Comparison of ENCODE assay signal across 28 mouse cellular contexts in the genomic region with DNA sequence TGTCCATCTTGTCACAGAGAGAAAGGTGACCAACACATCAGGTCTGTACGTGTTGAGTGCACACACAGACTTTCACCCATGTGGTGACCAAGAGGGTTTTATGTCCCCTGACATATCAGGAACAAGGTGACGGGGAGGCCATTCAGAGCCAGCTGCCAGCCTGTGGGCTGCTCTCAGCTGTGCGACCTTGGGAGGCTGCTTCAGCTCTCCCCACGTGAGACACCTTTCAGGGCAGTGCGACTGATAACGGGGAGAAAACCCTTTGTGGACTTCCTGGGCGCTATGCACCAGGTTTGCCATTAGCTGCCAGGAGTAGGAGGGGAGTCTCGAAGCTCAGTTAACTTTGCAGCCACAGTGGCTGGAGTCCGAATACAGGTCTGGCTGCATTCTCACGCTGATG. TPM values are rescaled to one million over a fixed set of nuclear protein-coding genes. Genes with fewer than 3 reads are reported as not detected.
DNase-seq lines count a peak whose midpoint lies in the region; ATAC-seq and TF ChIP-seq lines count a peak whose summit lies in the region.
"Had no signal": no experiment of that assay in that cellular context is flagged by ENCODE, and none has a peak within 500 bp of the region (broad histone marks: within the 10 kb centered on the region; RNA-seq: fewer than 3 reads in every experiment).

No protein-coding gene starts in this region.

- H3K4me3 ChIP-seq in heart, embryonic 10.5 days, result no peak overlapping the region
- H3K4me3 ChIP-seq in heart, embryonic 16.5 days (ENCODE audit: low read length), result no peak overlapping the region
- no peak overlapping the region for H3K4me3 ChIP-seq in heart, embryonic 11.5 days (ENCODE audit: low read depth, low read length)
- no peak overlapping the region for H3K4me3 ChIP-seq in kidney, adult 2 months (ENCODE audit: insufficient read depth, low read depth, low read length)
- no peak overlapping the region for H3K4me3 ChIP-seq in stomach, embryonic 16.5 days (replicated peaks; ENCODE audit: low read length)
- H3K4me3 ChIP-seq: embryonic facial prominence, embryonic 10.5 days; embryonic facial prominence, embryonic 15.5 days; forebrain, embryonic 13.5 days; heart, adult 2 months; limb, embryonic 13.5 days; myocyte; neural tube, embryonic 12.5 days had no signal

- peaks cover 50% of the 10 kb centered on the region for H3K4me1 ChIP-seq in heart, embryonic 10.5 days
- peaks cover 30% of the 10 kb centered on the region for H3K4me1 ChIP-seq in heart, embryonic 16.5 days (ENCODE audit: control insufficient read depth, insufficient read depth, low read length)
- H3K4me1 ChIP-seq in heart, embryonic 11.5 days (ENCODE audit: control insufficient read depth, insufficient read depth, low read length), result peaks cover 20% of the 10 kb centered on the region
- peaks cover 21% of the 10 kb centered on the region for H3K4me1 ChIP-seq in kidney, adult 2 months (ENCODE audit: control insufficient read depth, insufficient read depth, low read length)
- peaks cover 20% of the 10 kb centered on the region; the same call in 1 of the 2 replicates for H3K4me1 ChIP-seq in stomach, embryonic 16.5 days (ENCODE audit: control insufficient read depth, insufficient read depth, low read length)

- H3K4me2 ChIP-seq in heart, embryonic 16.5 days (ENCODE audit: low read depth, low read length), result no peak overlapping the region
- no peak overlapping the region for H3K4me2 ChIP-seq in heart, embryonic 11.5 days
- H3K4me2 ChIP-seq in stomach, embryonic 16.5 days (ENCODE audit: low read depth, low read length), result no peak overlapping the region
- H3K4me2 ChIP-seq: embryonic facial prominence, embryonic 15.5 days; forebrain, embryonic 13.5 days; hindbrain, embryonic 14.5 days; limb, embryonic 13.5 days; liver, embryonic 11.5 days; midbrain, embryonic 11.5 days; neural tube, embryonic 12.5 days had no signal

- H3K9me3 ChIP-seq in heart, embryonic 10.5 days, result no peaks in the 10 kb centered on the region
- H3K9me3 ChIP-seq in heart, embryonic 16.5 days (replicated peaks; ENCODE audit: control insufficient read depth, low read length), result no peaks in the 10 kb centered on the region
- no peaks in the 10 kb centered on the region for H3K9me3 ChIP-seq in heart, embryonic 11.5 days (replicated peaks; ENCODE audit: control insufficient read depth, low read length)
- H3K9me3 ChIP-seq in stomach, embryonic 16.5 days (replicated peaks; ENCODE audit: control insufficient read depth, low read length), result no peaks in the 10 kb centered on the region
- H3K9me3 ChIP-seq: embryonic facial prominence, embryonic 10.5 days; embryonic facial prominence, embryonic 15.5 days; forebrain, embryonic 13.5 days; G1E; limb, embryonic 13.5 days; neural tube, embryonic 12.5 days had no signal

- WGBS in heart, embryonic 10.5 days, result 71% methylated on average over 10 of the region's 10 CpGs
- WGBS in heart, embryonic 16.5 days, result 52% methylated on average over 10 of the region's 10 CpGs
- WGBS in heart, embryonic 11.5 days (ENCODE audit: insufficient replicate concordance), result 58% methylated on average over 10 of the region's 10 CpGs
- WGBS in kidney, adult 2 months, result 63% methylated on average over 10 of the region's 10 CpGs
- 72% methylated on average over 10 of the region's 10 CpGs for WGBS in stomach, embryonic 16.5 days

- TF ChIP-seq POLR2A in kidney, adult 2 months (IDR thresholded peaks at IDR 0.05; ENCODE audit: low read depth, low read length), result no peak

- TF ChIP-seq CTCF in kidney, adult 2 months (conservative IDR thresholded peaks at IDR 0.05; ENCODE audit: insufficient read depth, insufficient read length, low read depth, low read length), result no peak

- H3K27me3 ChIP-seq in heart, embryonic 10.5 days (ENCODE audit: insufficient read depth, poor library complexity, severe bottlenecking), result no peaks in the 10 kb centered on the region
- no peaks in the 10 kb centered on the region for H3K27me3 ChIP-seq in heart, embryonic 16.5 days (ENCODE audit: control insufficient read depth, insufficient read depth, low read length)
- H3K27me3 ChIP-seq in heart, embryonic 11.5 days (ENCODE audit: control insufficient read depth, insufficient read depth, low read length), result no peaks in the 10 kb centered on the region
- no peaks in the 10 kb centered on the region for H3K27me3 ChIP-seq in kidney, adult 2 months (replicated peaks; ENCODE audit: control insufficient read depth, insufficient read depth, low read length)
- H3K27me3 ChIP-seq in stomach, embryonic 16.5 days (ENCODE audit: control insufficient read depth, insufficient read depth, low read length), result no peaks in the 10 kb centered on the region
- H3K27me3 ChIP-seq: embryonic facial prominence, embryonic 15.5 days; forebrain, embryonic 13.5 days; limb, embryonic 13.5 days; neural tube, embryonic 12.5 days had no signal

- H3K36me3 ChIP-seq in heart, embryonic 10.5 days, result peaks cover 6% of the 10 kb centered on the region; the same call in 1 of the 2 replicates
- H3K36me3 ChIP-seq in heart, embryonic 16.5 days (ENCODE audit: control insufficient read depth, insufficient read depth), result peaks cover 6% of the 10 kb centered on the region; the same call in 1 of the 2 replicates
- no peaks in the 10 kb centered on the region for H3K36me3 ChIP-seq in heart, embryonic 11.5 days (ENCODE audit: control insufficient read depth, insufficient read depth, low read length)
- no peaks in the 10 kb centered on the region for H3K36me3 ChIP-seq in kidney, adult 2 months (ENCODE audit: control insufficient read depth, insufficient read depth, low read length)
- no peaks in the 10 kb centered on the region for H3K36me3 ChIP-seq in stomach, embryonic 16.5 days (ENCODE audit: control insufficient read depth, insufficient read depth, low read length)
- H3K36me3 ChIP-seq: G1E; neural tube, embryonic 12.5 days had no signal

- peak overlapping the region; percentile 74 for H3K27ac ChIP-seq in heart, embryonic 10.5 days
- H3K27ac ChIP-seq in heart, embryonic 16.5 days (ENCODE audit: low read length), result peak overlapping the region; percentile 25
- no peak overlapping the region for H3K27ac ChIP-seq in heart, embryonic 11.5 days (ENCODE audit: low read depth, low read length)
- peak overlapping the region; percentile 72 for H3K27ac ChIP-seq in kidney, adult 2 months (ENCODE audit: insufficient read depth, low read depth, low read length)
- peak overlapping the region; percentile 25; the same call in 1 of the 2 replicates for H3K27ac ChIP-seq in stomach, embryonic 16.5 days (ENCODE audit: low read length)
- H3K27ac ChIP-seq: heart, adult 2 months; hindbrain, embryonic 14.5 days; limb, embryonic 13.5 days; neural tube, embryonic 12.5 days had no signal

- H3K9ac ChIP-seq in heart, embryonic 16.5 days (ENCODE audit: low read length), result no peak overlapping the region
- no peak overlapping the region for H3K9ac ChIP-seq in heart, embryonic 11.5 days (ENCODE audit: low read depth, low read length)
- H3K9ac ChIP-seq in stomach, embryonic 16.5 days (ENCODE audit: low read length), result no peak overlapping the region; the same call in 1 of the 2 replicates
- H3K9ac ChIP-seq: embryonic facial prominence, embryonic 15.5 days; forebrain, embryonic 13.5 days; hindbrain, embryonic 14.5 days; limb, embryonic 13.5 days; liver, postnatal 0 days; neural tube, embryonic 12.5 days had no signal

- no peak for DNase-seq in heart, embryonic 10.5 days (ENCODE audit: low spot score)
- no peak for DNase-seq in heart, adult 9 months (ENCODE audit: low spot score in 2 of 2)
- DNase-seq in kidney, adult 2 months, result no peak
- no peak for DNase-seq in kidney, postnatal 36 days
- DNase-seq in thymus, postnatal 14 days, result no peak
- DNase-seq: adrenal gland, adult 8-10 months; cerebellum, adult 8-10 months; cerebellum, postnatal 25 days; gastrocnemius, postnatal 25 days; heart, adult 2 months; liver, postnatal 0 days; lung, postnatal 36 days; right cerebral cortex, adult 18-20 months; spleen, adult 18-20 months had no signal

- no peak for ATAC-seq in heart, embryonic 16.5 days (replicated peaks; ENCODE audit: extremely low read depth, insufficient read depth, low FRiP score)
- ATAC-seq in heart, embryonic 11.5 days (replicated peaks; ENCODE audit: insufficient number of reproducible peaks, low FRiP score, low TSS enrichment), result no peak
- ATAC-seq in stomach, embryonic 16.5 days (ENCODE audit: insufficient read depth, low FRiP score), result 0 out of 2 replicates have a peak, but pooled peaks have one; percentile 19
- ATAC-seq: forebrain, embryonic 13.5 days; liver, postnatal 0 days; midbrain, embryonic 16.5 days had no signal

RNA-seq across cellular contexts. Expression of a gene that starts 14.1 kb away (rescaled TPM):
- 66.2 and 77.3 TPM in 2 replicates for polyA plus RNA-seq in heart, embryonic 10.5 days (2016; fragmentation: Nextera tagmentation; extraction: Ambion mirVana)
- polyA plus RNA-seq in heart, embryonic 16.5 days (2015; fragmentation: Nextera tagmentation; extraction: Ambion mirVana), result 71.5 and 75.9 TPM in 2 replicates
- polyA plus RNA-seq in heart, embryonic 11.5 days (2014; fragmentation: Nextera tagmentation; extraction: Ambion mirVana), result 60.7 and 73.4 TPM in 2 replicates
- polyA plus RNA-seq in kidney, adult 2 months (2012; rRNA removed), result 145 and 157 TPM in 2 replicates
- 62.0 and 65.5 TPM in 2 replicates for polyA plus RNA-seq in stomach, embryonic 16.5 days (2015; fragmentation: Nextera tagmentation; extraction: Ambion mirVana)
